11 mouse cellular contexts compared by ENCODE assay signal in genomic region chr16:96469640-96470039, GRCm38 (mm10). TPM values are rescaled to one million over a fixed set of nuclear protein-coding genes. Genes with fewer than 3 reads are reported as not detected.
A peak's percentile ranks its signal among the peaks of the same experiment; 100 is the strongest.
DNase-seq lines count a peak whose midpoint lies in the region; ATAC-seq and TF ChIP-seq lines count a peak whose summit lies in the region.
"Had no signal": no experiment of that assay in that cellular context is flagged by ENCODE, and none has a peak within 500 bp of the region (broad histone marks: within the 10 kb centered on the region; RNA-seq: fewer than 3 reads in every experiment).

No protein-coding gene starts in this region.

- no peaks in the 10 kb centered on the region for H3K36me3 ChIP-seq in forebrain, embryonic 13.5 days (ENCODE audit: poor library complexity, severe bottlenecking)
- no peaks in the 10 kb centered on the region for H3K36me3 ChIP-seq in forebrain, embryonic 12.5 days (replicated peaks)
- H3K36me3 ChIP-seq in thymus, adult 2 months (ENCODE audit: control insufficient read depth, insufficient read depth, low read length) = no peaks in the 10 kb centered on the region
- H3K36me3 ChIP-seq: G1E; limb, embryonic 13.5 days had no signal

- ATAC-seq in forebrain, embryonic 13.5 days = no peak
- ATAC-seq in forebrain, embryonic 12.5 days (ENCODE audit: low FRiP score) = no peak
- ATAC-seq in megakaryocyte, adult 5-6 weeks (ENCODE audit: poor library complexity, severe bottlenecking) = peak; percentile 84

- TF ChIP-seq CTCF in thymus, adult 2 months (IDR thresholded peaks at IDR 0.05; ENCODE audit: borderline replicate concordance, control insufficient read depth, extremely low read depth, insufficient read depth, low read length, poor library complexity) = 0 out of 2 replicates have a peak, but pooled peaks have one; percentile 18
- no peak for TF ChIP-seq CTCF in gastrocnemius, adult 2 months (IDR thresholded peaks at IDR 0.05)

- peak; percentile 42 for DNase-seq in thymus, adult 2 months
- no peak for DNase-seq in thymus, adult 18-20 months
- no peak for DNase-seq in gastrocnemius, adult 2 months
- no peak for DNase-seq in cerebellum, adult 18-20 months
- DNase-seq in MN1 (ENCODE audit: low spot score) = no peak

- WGBS in forebrain, embryonic 13.5 days = 54% methylated on average over 4 of the region's 4 CpGs
- 47% methylated on average over 4 of the region's 4 CpGs for WGBS in forebrain, embryonic 12.5 days
- 8% methylated on average over 4 of the region's 4 CpGs for WGBS in thymus, adult 2 months

- no peak for TF ChIP-seq POLR2A in thymus, adult 2 months (IDR thresholded peaks at IDR 0.05; ENCODE audit: control insufficient read depth, extremely low read depth, insufficient read depth, low read length, poor library complexity)

- H3K4me1 ChIP-seq in forebrain, embryonic 13.5 days = peaks cover 35% of the 10 kb centered on the region
- peaks cover 9% of the 10 kb centered on the region for H3K4me1 ChIP-seq in forebrain, embryonic 12.5 days
- no peaks in the 10 kb centered on the region for H3K4me1 ChIP-seq in thymus, adult 2 months (replicated peaks; ENCODE audit: control insufficient read depth, insufficient read depth, low read length)

- H3K27ac ChIP-seq in forebrain, embryonic 13.5 days = no peak overlapping the region
- H3K27ac ChIP-seq in forebrain, embryonic 12.5 days = no peak overlapping the region
- no peak overlapping the region for H3K27ac ChIP-seq in thymus, adult 2 months (ENCODE audit: control insufficient read depth, insufficient read depth, low read length)
- H3K27ac ChIP-seq in gastrocnemius, adult 2 months = no peak overlapping the region
- H3K27ac ChIP-seq: limb, embryonic 13.5 days had no signal

- H3K4me2 ChIP-seq in forebrain, embryonic 13.5 days = peak overlapping the region; percentile 43; the same call in 1 of the 2 replicates
- H3K4me2 ChIP-seq in forebrain, embryonic 12.5 days = no peak overlapping the region
- H3K4me2 ChIP-seq: limb, embryonic 13.5 days had no signal

- intact Hi-C loops in gastrocnemius, adult 2 months (cut with DNase I) = loop anchor here (5.0 kb wide), 1 partner anchor 143 kb away; no protein-coding TSS in a partner anchor

- 0 out of 2 replicates have a peak, but pooled peaks cover 5% of the 10 kb centered on the region for H3K27me3 ChIP-seq in forebrain, embryonic 13.5 days
- peaks cover 5% of the 10 kb centered on the region; the same call in 1 of the 2 replicates for H3K27me3 ChIP-seq in forebrain, embryonic 12.5 days
- H3K27me3 ChIP-seq in thymus, adult 2 months (ENCODE audit: control insufficient read depth, insufficient read depth, low read length) = no peaks in the 10 kb centered on the region; the same call in 1 of the 2 replicates

- no peak overlapping the region for H3K9ac ChIP-seq in forebrain, embryonic 13.5 days
- H3K9ac ChIP-seq in forebrain, embryonic 12.5 days = no peak overlapping the region
- H3K9ac ChIP-seq: limb, embryonic 13.5 days had no signal

- H3K9me3 ChIP-seq in forebrain, embryonic 13.5 days (replicated peaks) = no peaks in the 10 kb centered on the region
- no peaks in the 10 kb centered on the region for H3K9me3 ChIP-seq in forebrain, embryonic 12.5 days
- H3K9me3 ChIP-seq: limb, embryonic 13.5 days had no signal

- H3K4me3 ChIP-seq in forebrain, embryonic 13.5 days = no peak overlapping the region
- H3K4me3 ChIP-seq in forebrain, embryonic 12.5 days (replicated peaks) = no peak overlapping the region
- H3K4me3 ChIP-seq in thymus, adult 2 months (ENCODE audit: control insufficient read depth, insufficient read depth, low read length) = no peak overlapping the region
- no peak overlapping the region for H3K4me3 ChIP-seq in gastrocnemius, adult 2 months
- H3K4me3 ChIP-seq: erythroblast, embryonic 14.5 days; limb, embryonic 13.5 days had no signal

RNA-seq across cellular contexts. Expression of gene Pcp4, which starts 2.2 kb away (rescaled TPM):
- polyA plus RNA-seq in forebrain, embryonic 13.5 days (2015; fragmentation: Nextera tagmentation; extraction: Ambion mirVana) = 71.7 and 86.1 TPM in 2 replicates
- 34.1 and 35.9 TPM in 2 replicates for polyA plus RNA-seq in forebrain, embryonic 12.5 days (2016; fragmentation: Nextera tagmentation; extraction: Ambion mirVana)
- 0.71 TPM in 1 of 2 replicates, not detected in the other for polyA plus RNA-seq in thymus, adult 2 months (2012; rRNA removed)
- 0.41 TPM in 1 of 2 replicates, not detected in the other for total RNA-seq in megakaryocyte, adult 5-6 weeks (2015)
- total RNA-seq in megakaryocyte, adult 5-6 weeks (2017) = 1.6 TPM in 1 of 2 replicates, not detected in the other
- not detected for total RNA-seq in gastrocnemius, adult 2 months (2021)
- total RNA-seq: G1E had no signal
- polyA plus RNA-seq: erythroblast, embryonic 14.5 days; G1E had no signal

RNA-seq across cellular contexts. Expression of gene Itgb2l, which starts 26.2 kb away (rescaled TPM):
- not detected in 2 replicates for polyA plus RNA-seq in forebrain, embryonic 13.5 days (2015; fragmentation: Nextera tagmentation; extraction: Ambion mirVana)
- polyA plus RNA-seq in forebrain, embryonic 12.5 days (2016; fragmentation: Nextera tagmentation; extraction: Ambion mirVana) = not detected in 2 replicates
- 0.53 and 0.85 TPM in 2 replicates for polyA plus RNA-seq in thymus, adult 2 months (2012; rRNA removed)
- total RNA-seq in megakaryocyte, adult 5-6 weeks (2015) = 41.3 and 61.9 TPM in 2 replicates
- total RNA-seq in megakaryocyte, adult 5-6 weeks (2017) = 67.6 and 76.1 TPM in 2 replicates
- total RNA-seq in gastrocnemius, adult 2 months (2021) = not detected
- polyA plus RNA-seq: erythroblast, embryonic 14.5 days; G1E; limb, embryonic 13.5 days had no signal

Comparison
In these comparisons a context has a peak if more than half of its experiments do, and no peak if none do; other contexts are left out.
1. RNA of gene Pcp4, which starts 2.2 kb away (polyA plus RNA-seq): 71.7 to 86.1 TPM in forebrain, embryonic 13.5 days and 34.1 to 35.9 TPM in forebrain, embryonic 12.5 days; 0.71 TPM in thymus, adult 2 months; every median in the first group is over 10 times any median in the second.